Mouse (Mus musculus): Measurements from ENCODE around the gene Helb. TPM values are rescaled to one million over a fixed set of nuclear protein-coding genes. Genes with fewer than 3 reads are reported as not detected.
"Not testable (repeated sequence)": the region's sequence is repeated elsewhere in the genome, so short reads cannot be mapped to it uniquely, and the experiment has no call there.

The Helb gene
- polyA plus RNA-seq, 1 experiment from 2014 or later, result 6.2 TPM

DNA sequence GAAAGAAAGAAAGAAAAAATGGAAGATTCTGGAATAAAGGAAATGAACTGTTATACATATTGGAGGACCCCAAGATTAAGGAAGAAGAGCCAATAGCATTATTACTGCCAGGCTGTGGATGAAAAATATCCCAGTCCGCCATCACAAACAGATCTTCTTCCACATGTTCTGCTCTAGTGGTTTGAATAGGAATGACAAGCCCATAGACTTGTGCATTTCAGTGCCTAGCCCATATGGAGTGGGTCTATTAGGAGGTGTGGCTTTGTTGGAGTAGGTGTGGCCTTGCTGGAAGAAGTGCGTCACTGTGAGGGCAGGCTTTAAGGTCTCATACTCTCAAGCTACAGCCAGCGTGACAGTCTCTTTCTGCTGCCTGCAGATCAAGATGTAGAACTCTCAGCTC, 10.9 kb upstream of the Helb start:
- peaks cover 2% of the 10 kb centered on the region for H3K4me1 ChIP-seq
- 97% methylated on average over 3 of the region's 3 CpGs for WGBS
- peaks cover 5% of the 10 kb centered on the region; the same call in 1 of the 2 replicates for H3K27me3 ChIP-seq (ENCODE audit: low read depth, poor library complexity, severe bottlenecking)

GRCm38 (mm10) chr10:120115249-120115648, 2.5 kb upstream of the Helb start:
- Histone ChIP-seq H3K36me3 (no peaks in the 10 kb centered on the region), H3K4me1 (peaks cover 9% of the 10 kb centered on the region; the same call in 1 of the 2 replicates), H3K27ac (no peak overlapping the region), H3K9me3 (replicated peaks) (no peaks in the 10 kb centered on the region), H3K4me3 (no peak overlapping the region), H3K27me3 (ENCODE audit: low read depth, poor library complexity, severe bottlenecking) (no peaks in the 10 kb centered on the region)
- no peak for DNase-seq (ENCODE audit: low spot score)
- 88% methylated on average over 1 of the region's 1 CpGs for WGBS

More for the DNA sequence above, 10.9 kb upstream of the Helb start:
- no peaks in the 10 kb centered on the region for H3K9me3 ChIP-seq (replicated peaks)
- H3K36me3 ChIP-seq, result no peaks in the 10 kb centered on the region
- no peak for DNase-seq (ENCODE audit: low spot score)
- no peak overlapping the region for H3K4me3 ChIP-seq
- no peak overlapping the region for H3K27ac ChIP-seq

DNA sequence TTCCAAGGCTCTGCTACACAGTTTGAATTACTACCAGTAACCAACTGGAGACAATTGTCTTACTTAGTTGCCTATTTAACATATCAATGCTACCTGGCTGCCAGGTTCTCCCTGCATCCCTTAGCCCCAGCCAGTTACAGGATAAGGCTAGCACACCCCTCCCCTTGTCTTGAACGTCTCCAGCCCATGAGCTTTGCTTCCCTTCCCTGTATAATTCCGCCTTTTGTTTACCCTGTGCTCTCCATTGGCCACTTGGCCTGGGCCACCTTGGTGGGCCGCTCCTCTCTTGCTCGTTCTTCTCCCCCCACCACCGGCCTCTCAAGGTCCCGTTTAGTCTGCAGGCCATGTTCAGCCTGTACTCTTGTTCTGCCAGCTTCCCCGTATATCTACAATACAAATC, 1.7 kb upstream of the Helb start:
- Histone ChIP-seq H3K36me3 (no peaks in the 10 kb centered on the region), H3K9me3 (replicated peaks) (no peaks in the 10 kb centered on the region), H3K4me3 (no peak overlapping the region), H3K27ac (no peak overlapping the region), H3K4me1 (peaks cover 9% of the 10 kb centered on the region; the same call in 1 of the 2 replicates), H3K27me3 (ENCODE audit: low read depth, poor library complexity, severe bottlenecking) (no peaks in the 10 kb centered on the region)
- WGBS, result 46% methylated on average over 7 of the region's 7 CpGs
- no peak for DNase-seq (ENCODE audit: low spot score)

GRCm38 (mm10) chr10:120113980-120114379, 1.2 kb upstream of the Helb start:
- Histone ChIP-seq H3K4me1 (peaks cover 9% of the 10 kb centered on the region; the same call in 1 of the 2 replicates), H3K9me3 (replicated peaks) (no peaks in the 10 kb centered on the region), H3K36me3 (no peaks in the 10 kb centered on the region), H3K27me3 (ENCODE audit: low read depth, poor library complexity, severe bottlenecking) (no peaks in the 10 kb centered on the region), H3K4me3 (no peak overlapping the region), H3K27ac (no peak overlapping the region)
- no peak for DNase-seq (ENCODE audit: low spot score)
- 75% methylated on average over 6 of the region's 6 CpGs for WGBS

DNA sequence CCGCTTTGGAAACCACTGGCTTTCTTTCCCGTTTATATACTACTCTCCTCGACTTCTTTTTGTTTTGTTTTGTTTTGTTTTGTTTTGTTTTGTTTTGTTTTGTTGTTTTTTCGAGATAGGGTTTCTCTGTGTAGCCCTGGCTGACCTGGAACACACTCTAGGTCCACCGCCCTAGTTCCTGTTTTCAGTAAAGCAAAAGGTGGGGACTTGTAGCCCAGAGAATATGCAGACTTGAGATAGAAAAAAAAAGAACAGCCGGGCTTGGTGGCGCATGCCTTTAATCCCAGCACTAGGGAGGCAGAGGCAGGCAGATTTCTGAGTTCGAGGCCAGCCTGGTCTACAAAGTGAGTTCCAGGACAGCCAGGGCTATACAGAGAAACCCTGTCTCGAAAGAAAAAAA, 695 bp upstream of the Helb start:
- H3K4me3 ChIP-seq, result peak overlapping the region; percentile 85; the same call in 1 of the 2 replicates
- WGBS, result 76% methylated on average over 9 of the region's 9 CpGs
- H3K27ac ChIP-seq, result not testable (repeated sequence)

GRCm38 (mm10) chr10:120111691-120112319, 982 bp downstream of the Helb start:
- 84% methylated on average over 3 of the region's 3 CpGs for WGBS
- no peak for DNase-seq (ENCODE audit: low spot score)
- Histone ChIP-seq H3K9me3 (replicated peaks) (no peaks in the 10 kb centered on the region), H3K27ac (no peak overlapping the region), H3K4me3 (peak overlapping the region; percentile 85), H3K36me3 (peaks cover 11% of the 10 kb centered on the region), H3K27me3 (ENCODE audit: low read depth, poor library complexity, severe bottlenecking) (no peaks in the 10 kb centered on the region), H3K4me1 (peaks cover 9% of the 10 kb centered on the region; the same call in 1 of the 2 replicates)

More for the DNA sequence above, 695 bp upstream of the Helb start:
- H3K27me3 ChIP-seq (ENCODE audit: low read depth, poor library complexity, severe bottlenecking); H3K9me3 ChIP-seq (replicated peaks); DNase-seq (ENCODE audit: low spot score); H3K4me1 ChIP-seq; H3K36me3 ChIP-seq: not testable (repeated sequence)

GRCm38 (mm10) chr10:120100806-120101205, 12.0 kb downstream of the Helb start:
- no peak overlapping the region for H3K4me3 ChIP-seq
- H3K27ac ChIP-seq, result no peak overlapping the region
- 95% methylated on average over 1 of the region's 1 CpGs for WGBS
- no peaks in the 10 kb centered on the region for H3K27me3 ChIP-seq (ENCODE audit: low read depth, poor library complexity, severe bottlenecking)
- no peak for DNase-seq (ENCODE audit: low spot score)
- H3K4me1 ChIP-seq, result no peaks in the 10 kb centered on the region
- peaks cover 51% of the 10 kb centered on the region for H3K36me3 ChIP-seq
- H3K9me3 ChIP-seq (replicated peaks), result no peaks in the 10 kb centered on the region

- no peaks in the 10 kb centered on the region for H3K9me3 ChIP-seq (replicated peaks)
- H3K36me3 ChIP-seq, result peaks cover 50% of the 10 kb centered on the region
- WGBS, result 95% methylated on average over 5 of the region's 5 CpGs
- no peaks in the 10 kb centered on the region for H3K4me1 ChIP-seq
- no peak for DNase-seq (ENCODE audit: low spot score)
- H3K4me3 ChIP-seq, result no peak overlapping the region
- H3K27me3 ChIP-seq (ENCODE audit: low read depth, poor library complexity, severe bottlenecking), result no peaks in the 10 kb centered on the region
- H3K27ac ChIP-seq, result no peak overlapping the region
Observed at GRCm38 (mm10) chr10:120097564-120097963, 15.2 kb downstream of the Helb start.

DNA sequence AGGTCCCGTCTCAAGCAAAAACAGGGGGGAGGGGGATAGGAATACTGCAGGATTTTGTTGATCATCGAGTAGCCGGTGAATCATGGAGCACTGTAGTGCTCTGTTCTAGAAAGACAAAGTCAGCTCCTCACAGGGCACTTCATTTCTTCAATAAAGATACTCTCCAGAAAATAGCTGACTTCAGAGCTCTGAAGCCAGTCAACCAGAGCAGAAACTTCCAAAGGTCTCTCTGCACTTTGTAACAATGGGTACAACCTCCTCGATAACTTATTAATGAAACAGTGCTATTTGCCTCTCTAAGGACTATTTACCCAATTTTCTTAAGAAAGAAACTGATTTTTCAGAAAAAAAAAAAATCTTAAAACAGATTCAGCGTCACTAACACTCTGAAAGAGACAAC, 17.1 kb downstream of the Helb start:
- Histone ChIP-seq H3K4me3 (no peak overlapping the region), H3K9me3 (replicated peaks) (no peaks in the 10 kb centered on the region), H3K27ac (no peak overlapping the region), H3K4me1 (no peaks in the 10 kb centered on the region), H3K27me3 (ENCODE audit: low read depth, poor library complexity, severe bottlenecking) (no peaks in the 10 kb centered on the region), H3K36me3 (peaks cover 59% of the 10 kb centered on the region)
- WGBS, result 92% methylated on average over 5 of the region's 5 CpGs
- DNase-seq (ENCODE audit: low spot score), result no peak

DNA sequence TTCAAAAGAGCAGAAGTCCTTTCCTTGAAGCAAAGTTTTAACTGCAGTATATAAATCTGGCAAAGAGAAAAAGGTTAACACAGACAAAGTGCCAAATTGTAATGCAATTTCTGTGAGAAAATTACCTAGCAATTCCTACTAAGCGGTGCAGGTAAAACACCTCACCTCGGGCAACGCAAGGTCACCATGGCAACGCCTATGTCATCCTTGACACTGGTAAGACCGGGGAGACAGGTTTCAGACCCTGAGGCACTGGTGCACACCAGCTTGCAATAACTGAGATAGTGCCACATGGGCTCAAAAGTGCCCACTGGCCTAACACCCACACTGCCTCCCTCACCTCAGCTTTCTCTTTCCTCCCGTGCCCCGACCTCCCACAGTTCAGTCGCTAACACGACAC, 17.7 kb downstream of the Helb start:
- H3K36me3 ChIP-seq, result peaks cover 57% of the 10 kb centered on the region
- WGBS, result 88% methylated on average over 9 of the region's 9 CpGs

GRCm38 (mm10) chr10:120092548-120092947, 20.2 kb downstream of the Helb start:
- DNase-seq (ENCODE audit: low spot score), result no peak
- Histone ChIP-seq H3K4me3 (no peak overlapping the region), H3K9me3 (replicated peaks) (no peaks in the 10 kb centered on the region), H3K27me3 (ENCODE audit: low read depth, poor library complexity, severe bottlenecking) (no peaks in the 10 kb centered on the region), H3K36me3 (peaks cover 76% of the 10 kb centered on the region), H3K4me1 (no peaks in the 10 kb centered on the region), H3K27ac (no peak overlapping the region)
- WGBS, result 93% methylated on average over 12 of the region's 12 CpGs

More for the DNA sequence above, 17.7 kb downstream of the Helb start:
- no peak for DNase-seq (ENCODE audit: low spot score)
- Histone ChIP-seq H3K9me3 (replicated peaks) (no peaks in the 10 kb centered on the region), H3K4me3 (no peak overlapping the region), H3K4me1 (no peaks in the 10 kb centered on the region), H3K27ac (no peak overlapping the region), H3K27me3 (ENCODE audit: low read depth, poor library complexity, severe bottlenecking) (no peaks in the 10 kb centered on the region)

DNA sequence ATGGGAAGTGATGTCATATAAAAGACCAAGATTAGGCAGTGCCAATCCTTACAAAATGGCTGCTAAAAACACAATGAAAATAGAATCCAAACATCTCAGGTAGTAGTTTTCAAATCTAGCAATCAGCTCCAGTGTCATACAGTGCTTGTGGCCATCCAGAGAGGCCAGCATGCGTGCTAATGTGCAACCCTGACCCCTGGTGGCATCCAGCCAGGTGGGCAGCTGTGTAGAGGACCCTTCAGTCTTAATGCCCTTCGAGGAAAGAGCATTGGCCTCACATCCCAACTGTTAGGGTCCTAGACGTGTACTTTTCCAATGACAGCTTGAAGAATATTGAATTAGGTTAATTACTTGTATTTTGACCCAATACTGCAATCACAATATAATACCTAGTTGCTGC, 34.9 kb downstream of the Helb start:
- 82% methylated on average over 3 of the region's 3 CpGs for WGBS
- no peak overlapping the region for H3K4me3 ChIP-seq
- H3K4me1 ChIP-seq, result peaks cover 8% of the 10 kb centered on the region
- no peaks in the 10 kb centered on the region for H3K36me3 ChIP-seq
- H3K27me3 ChIP-seq (ENCODE audit: low read depth, poor library complexity, severe bottlenecking), result no peaks in the 10 kb centered on the region
- no peak overlapping the region for H3K27ac ChIP-seq
- H3K9me3 ChIP-seq (replicated peaks), result no peaks in the 10 kb centered on the region
- no peak for DNase-seq (ENCODE audit: low spot score)

DNA sequence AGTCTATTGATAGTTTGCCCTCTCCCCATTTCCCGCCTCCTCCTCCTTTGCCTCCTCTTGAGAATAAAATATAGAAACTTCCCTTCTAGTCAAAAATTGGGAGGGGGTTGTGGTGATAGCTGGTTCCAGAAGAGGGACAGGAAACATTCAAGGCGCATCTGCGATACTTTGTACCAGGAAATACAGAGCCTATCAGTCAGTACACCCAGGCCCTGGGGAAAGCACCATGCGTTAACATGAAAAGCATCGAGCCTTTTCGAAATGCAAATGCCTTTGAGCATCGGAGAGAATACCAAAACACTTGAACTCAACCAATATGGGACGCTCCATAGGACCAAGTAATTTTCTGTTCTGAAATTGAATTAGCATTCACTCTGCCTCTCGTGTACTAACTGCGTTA, 46.5 kb downstream of the Helb start:
- no peaks in the 10 kb centered on the region for H3K9me3 ChIP-seq (replicated peaks)
- 96% methylated on average over 10 of the region's 10 CpGs for WGBS
- no peaks in the 10 kb centered on the region for H3K27me3 ChIP-seq (ENCODE audit: low read depth, poor library complexity, severe bottlenecking)
- no peaks in the 10 kb centered on the region for H3K36me3 ChIP-seq
- no peak overlapping the region for H3K27ac ChIP-seq
- no peak overlapping the region for H3K4me3 ChIP-seq
- H3K4me1 ChIP-seq, result no peaks in the 10 kb centered on the region
- DNase-seq (ENCODE audit: low spot score), result no peak

DNA sequence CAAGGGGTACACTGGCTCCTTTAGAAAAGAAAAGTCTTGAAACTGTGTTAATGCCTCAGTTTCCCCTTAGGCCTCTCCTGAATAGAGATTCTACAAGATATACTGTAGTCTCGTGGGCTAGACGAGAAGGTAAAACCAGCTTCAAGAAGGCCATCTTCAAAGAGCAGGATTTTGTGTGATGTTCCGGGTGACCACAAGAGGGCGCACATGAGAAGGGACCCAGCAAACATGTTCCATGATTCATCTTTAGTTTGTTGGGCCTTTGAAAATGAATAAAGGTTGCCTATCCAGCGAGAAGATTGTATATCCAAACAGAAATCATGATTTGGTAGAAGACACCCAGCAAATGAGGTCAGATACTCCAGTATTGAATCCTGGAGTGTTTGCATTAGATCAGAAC, 48.4 kb downstream of the Helb start:
- DNase-seq (ENCODE audit: low spot score), result peak; percentile 72
- H3K4me3 ChIP-seq, result no peak overlapping the region
- H3K27ac ChIP-seq, result no peak overlapping the region
- no peaks in the 10 kb centered on the region for H3K36me3 ChIP-seq
- H3K4me1 ChIP-seq, result no peaks in the 10 kb centered on the region
- no peaks in the 10 kb centered on the region for H3K9me3 ChIP-seq (replicated peaks)
- H3K27me3 ChIP-seq (ENCODE audit: low read depth, poor library complexity, severe bottlenecking), result no peaks in the 10 kb centered on the region
- 30% methylated on average over 5 of the region's 5 CpGs for WGBS

Data from limb, embryonic 10.5 days (tissue).